Mouse (Mus musculus): Measurements from ENCODE around the gene Atf7. TPM values are rescaled to one million over a fixed set of nuclear protein-coding genes. Genes with fewer than 3 reads are reported as not detected.
A peak's percentile ranks its signal among the peaks of the same experiment; 100 is the strongest.
"Not testable (repeated sequence)": the region's sequence is repeated elsewhere in the genome, so short reads cannot be mapped to it uniquely, and the experiment has no call there.

Gene Atf7
- polyA plus RNA-seq, 1 experiment from 2014 or later = 22.1 TPM

GRCm38 (mm10) chr15:102665494-102665893 lies 40.2 kb upstream of the Atf7 start:
- 38% methylated on average over 4 of the region's 4 CpGs for WGBS (ENCODE audit: insufficient replicate concordance)
- Histone ChIP-seq H3K9me3 (replicated peaks; ENCODE audit: control insufficient read depth, low read length) (no peaks in the 10 kb centered on the region), H3K36me3 (ENCODE audit: control insufficient read depth, insufficient read depth, low read length) (peaks cover 32% of the 10 kb centered on the region), H3K4me2 (no peak overlapping the region), H3K27me3 (ENCODE audit: control insufficient read depth, insufficient read depth, low read length) (no peaks in the 10 kb centered on the region), H3K4me3 (ENCODE audit: low read depth, low read length) (no peak overlapping the region), H3K4me1 (ENCODE audit: control insufficient read depth, insufficient read depth, low read length) (peaks cover 7% of the 10 kb centered on the region), H3K9ac (ENCODE audit: low read depth, low read length) (no peak overlapping the region), H3K27ac (ENCODE audit: low read depth, low read length) (no peak overlapping the region)
- 0 out of 2 replicates have a peak, but pooled peaks have one; percentile 31 for ATAC-seq (replicated peaks; ENCODE audit: insufficient number of reproducible peaks, low FRiP score, low TSS enrichment)

DNA sequence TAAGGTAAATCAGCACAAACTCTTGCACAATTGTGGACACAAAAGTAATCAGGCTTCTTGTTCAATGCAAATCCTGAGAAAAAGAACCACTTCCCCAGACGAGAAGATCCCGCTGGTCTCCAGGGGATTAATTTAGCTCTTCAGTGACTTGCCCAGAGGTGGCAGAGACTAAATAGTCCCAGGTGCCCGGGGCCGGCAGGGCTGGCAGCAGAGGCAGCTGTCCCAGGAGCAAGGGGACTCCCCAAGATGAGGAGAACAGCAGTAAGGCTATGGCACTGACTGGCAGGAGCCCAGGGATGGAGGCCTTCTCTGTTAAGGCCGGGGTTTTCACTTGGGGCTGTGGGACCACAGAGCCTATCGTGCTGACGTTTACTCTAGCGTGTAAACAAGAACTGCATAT lies 38.6 kb upstream of the Atf7 start:
- no peak overlapping the region for H3K4me2 ChIP-seq
- WGBS (ENCODE audit: insufficient replicate concordance) = 93% methylated on average over 8 of the region's 8 CpGs
- no peak overlapping the region for H3K4me3 ChIP-seq (ENCODE audit: low read depth, low read length)
- H3K36me3 ChIP-seq (ENCODE audit: control insufficient read depth, insufficient read depth, low read length) = peaks cover 33% of the 10 kb centered on the region
- H3K4me1 ChIP-seq (ENCODE audit: control insufficient read depth, insufficient read depth, low read length) = no peaks in the 10 kb centered on the region
- no peaks in the 10 kb centered on the region for H3K27me3 ChIP-seq (ENCODE audit: control insufficient read depth, insufficient read depth, low read length)
- no peak for ATAC-seq (replicated peaks; ENCODE audit: insufficient number of reproducible peaks, low FRiP score, low TSS enrichment)
- no peaks in the 10 kb centered on the region for H3K9me3 ChIP-seq (replicated peaks; ENCODE audit: control insufficient read depth, low read length)
- H3K27ac ChIP-seq (ENCODE audit: low read depth, low read length) = no peak overlapping the region
- no peak overlapping the region for H3K9ac ChIP-seq (ENCODE audit: low read depth, low read length)

- not testable (repeated sequence) for ATAC-seq (replicated peaks; ENCODE audit: insufficient number of reproducible peaks, low FRiP score, low TSS enrichment); H3K4me2 ChIP-seq; H3K4me3 ChIP-seq (ENCODE audit: low read depth, low read length); H3K4me1 ChIP-seq (ENCODE audit: control insufficient read depth, insufficient read depth, low read length); H3K9me3 ChIP-seq (replicated peaks; ENCODE audit: control insufficient read depth, low read length); H3K27ac ChIP-seq (ENCODE audit: low read depth, low read length); H3K27me3 ChIP-seq (ENCODE audit: control insufficient read depth, insufficient read depth, low read length); H3K9ac ChIP-seq (ENCODE audit: low read depth, low read length)
- peaks cover 33% of the 10 kb centered on the region for H3K36me3 ChIP-seq (ENCODE audit: control insufficient read depth, insufficient read depth, low read length)
- no CpG with 5 or more reads among the region's 2 CpGs for WGBS (ENCODE audit: insufficient replicate concordance)
Observed at GRCm38 (mm10) chr15:102662601-102663000, 37.3 kb upstream of the Atf7 start.

GRCm38 (mm10) chr15:102657926-102658381 lies 32.7 kb upstream of the Atf7 start:
- peak overlapping the region; percentile 81 for H3K27ac ChIP-seq (ENCODE audit: low read depth, low read length)
- no peaks in the 10 kb centered on the region for H3K27me3 ChIP-seq (ENCODE audit: control insufficient read depth, insufficient read depth, low read length)
- H3K4me3 ChIP-seq (ENCODE audit: low read depth, low read length) = no peak overlapping the region
- ATAC-seq (replicated peaks; ENCODE audit: insufficient number of reproducible peaks, low FRiP score, low TSS enrichment) = no peak
- H3K9me3 ChIP-seq (replicated peaks; ENCODE audit: control insufficient read depth, low read length) = no peaks in the 10 kb centered on the region
- H3K4me2 ChIP-seq = no peak overlapping the region; the same call in 1 of the 2 replicates
- peaks cover 12% of the 10 kb centered on the region for H3K4me1 ChIP-seq (ENCODE audit: control insufficient read depth, insufficient read depth, low read length)
- H3K36me3 ChIP-seq (ENCODE audit: control insufficient read depth, insufficient read depth, low read length) = peaks cover 9% of the 10 kb centered on the region; the same call in 1 of the 2 replicates
- 47% methylated on average over 3 of the region's 3 CpGs for WGBS (ENCODE audit: insufficient replicate concordance)
- 0 out of 2 replicates have a peak overlapping the region, but pooled peaks have one; percentile 22 for H3K9ac ChIP-seq (ENCODE audit: low read depth, low read length)

DNA sequence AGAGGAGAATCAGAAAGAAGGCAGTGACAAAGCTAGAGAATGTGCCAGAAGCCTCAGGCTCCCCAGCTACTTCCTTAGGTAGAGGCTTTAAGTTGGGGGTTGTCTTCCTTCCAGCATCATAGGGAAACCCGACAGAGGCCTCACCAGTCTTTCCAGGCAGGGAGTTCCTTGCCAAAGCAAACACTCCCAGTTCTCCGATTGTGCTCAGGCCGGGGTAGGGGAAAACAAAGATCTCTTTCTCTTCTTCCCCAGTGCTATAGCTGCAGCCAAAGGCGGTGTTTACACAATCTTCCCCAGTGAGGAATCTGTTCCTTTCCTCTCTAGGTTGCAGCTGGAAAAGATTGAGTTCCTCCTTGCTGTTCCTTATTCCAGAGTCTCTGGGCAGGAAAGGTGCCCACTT lies 31.4 kb upstream of the Atf7 start:
- WGBS (ENCODE audit: insufficient replicate concordance) = 35% methylated on average over 4 of the region's 4 CpGs
- Histone ChIP-seq H3K27me3 (ENCODE audit: control insufficient read depth, insufficient read depth, low read length) (no peaks in the 10 kb centered on the region), H3K9me3 (replicated peaks; ENCODE audit: control insufficient read depth, low read length) (no peaks in the 10 kb centered on the region), H3K4me3 (ENCODE audit: low read depth, low read length) (no peak overlapping the region), H3K27ac (ENCODE audit: low read depth, low read length) (peak overlapping the region; percentile 81), H3K4me2 (no peak overlapping the region), H3K36me3 (ENCODE audit: control insufficient read depth, insufficient read depth, low read length) (peaks cover 9% of the 10 kb centered on the region; the same call in 1 of the 2 replicates), H3K4me1 (ENCODE audit: control insufficient read depth, insufficient read depth, low read length) (peaks cover 12% of the 10 kb centered on the region), H3K9ac (ENCODE audit: low read depth, low read length) (no peak overlapping the region)
- peak; percentile 52; the same call in 1 of the 2 replicates for ATAC-seq (replicated peaks; ENCODE audit: insufficient number of reproducible peaks, low FRiP score, low TSS enrichment)

DNA sequence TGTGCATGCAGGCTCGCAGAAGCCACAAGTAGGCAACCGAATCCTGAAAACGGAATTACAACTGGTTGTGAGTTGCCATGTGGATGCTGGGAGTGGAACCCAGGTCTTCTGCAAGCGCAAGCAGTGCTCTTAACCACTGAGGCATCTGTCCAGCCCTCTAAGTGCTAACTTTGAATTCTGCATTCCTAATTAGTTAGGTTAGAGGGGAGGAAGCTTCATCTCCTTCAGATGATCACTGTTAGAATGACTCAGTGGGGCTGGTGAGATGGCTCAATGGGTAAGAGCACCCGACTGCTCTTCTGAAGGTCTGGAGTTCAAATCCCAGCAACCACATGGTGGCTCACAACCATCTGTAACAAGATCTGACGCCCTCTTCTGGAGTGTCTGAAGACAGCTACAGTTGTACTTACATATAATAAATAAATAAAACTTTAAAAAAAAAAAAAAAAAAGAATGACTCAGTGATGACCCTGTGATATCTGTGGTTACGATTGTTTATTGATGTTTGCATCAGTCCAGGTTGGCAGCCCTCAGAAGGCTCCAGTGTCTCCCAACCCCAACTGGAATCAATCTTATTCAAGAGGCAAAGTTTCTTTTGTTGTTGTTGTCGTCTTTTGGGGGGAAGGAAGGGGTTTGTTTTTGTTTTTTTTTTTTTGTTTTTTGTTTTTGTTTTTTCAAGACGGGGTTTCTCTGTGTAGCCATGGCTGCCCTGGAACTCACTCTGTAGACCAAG lies 26.8 kb upstream of the Atf7 start:
- H3K27ac ChIP-seq (ENCODE audit: low read depth, low read length); H3K4me2 ChIP-seq; H3K9ac ChIP-seq (ENCODE audit: low read depth, low read length); H3K36me3 ChIP-seq (ENCODE audit: control insufficient read depth, insufficient read depth, low read length); H3K27me3 ChIP-seq (ENCODE audit: control insufficient read depth, insufficient read depth, low read length); H3K4me1 ChIP-seq (ENCODE audit: control insufficient read depth, insufficient read depth, low read length); ATAC-seq (replicated peaks; ENCODE audit: insufficient number of reproducible peaks, low FRiP score, low TSS enrichment); H3K9me3 ChIP-seq (replicated peaks; ENCODE audit: control insufficient read depth, low read length); H3K4me3 ChIP-seq (ENCODE audit: low read depth, low read length): not testable (repeated sequence)
- WGBS (ENCODE audit: insufficient replicate concordance) = 77% methylated on average over 8 of the region's 9 CpGs

- Histone ChIP-seq H3K9ac (ENCODE audit: low read depth, low read length) (no peak overlapping the region), H3K4me2 (no peak overlapping the region), H3K27me3 (ENCODE audit: control insufficient read depth, insufficient read depth, low read length) (no peaks in the 10 kb centered on the region), H3K9me3 (replicated peaks; ENCODE audit: control insufficient read depth, low read length) (no peaks in the 10 kb centered on the region), H3K36me3 (ENCODE audit: control insufficient read depth, insufficient read depth, low read length) (no peaks in the 10 kb centered on the region), H3K4me3 (ENCODE audit: low read depth, low read length) (no peak overlapping the region), H3K4me1 (ENCODE audit: control insufficient read depth, insufficient read depth, low read length) (no peaks in the 10 kb centered on the region; the same call in 1 of the 2 replicates), H3K27ac (ENCODE audit: low read depth, low read length) (no peak overlapping the region)
- 77% methylated on average over 3 of the region's 3 CpGs for WGBS (ENCODE audit: insufficient replicate concordance)
- ATAC-seq (replicated peaks; ENCODE audit: insufficient number of reproducible peaks, low FRiP score, low TSS enrichment) = no peak
Observed at GRCm38 (mm10) chr15:102651107-102651506, 25.8 kb upstream of the Atf7 start.

DNA sequence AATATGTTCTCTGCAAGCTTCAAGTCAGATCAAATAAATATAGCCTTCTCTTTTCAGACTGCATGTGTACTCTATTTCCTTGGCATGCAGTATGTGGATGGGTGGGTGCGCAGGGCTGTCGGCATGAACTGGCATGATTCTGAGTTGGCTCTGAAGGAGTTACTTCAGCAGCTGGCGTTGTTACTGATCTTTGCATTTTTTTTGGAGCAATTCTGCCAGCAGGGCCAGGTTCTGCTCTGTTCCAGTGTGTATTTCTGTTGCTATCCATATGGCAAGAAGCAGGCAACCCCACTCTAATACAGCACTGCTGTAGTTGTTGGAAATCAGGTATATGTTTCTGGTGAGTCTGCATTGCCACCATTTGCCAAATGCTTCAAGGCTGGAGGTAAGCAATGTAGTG lies 10.6 kb upstream of the Atf7 start:
- no peak for ATAC-seq (replicated peaks; ENCODE audit: insufficient number of reproducible peaks, low FRiP score, low TSS enrichment)
- 80% methylated on average over 3 of the region's 3 CpGs for WGBS (ENCODE audit: insufficient replicate concordance)

GRCm38 (mm10) chr15:102634684-102635083 lies 9.4 kb upstream of the Atf7 start:
- WGBS (ENCODE audit: insufficient replicate concordance) = 89% methylated on average over 8 of the region's 8 CpGs

More for the DNA sequence above, 10.6 kb upstream of the Atf7 start:
- H3K9ac ChIP-seq (ENCODE audit: low read depth, low read length) = no peak overlapping the region
- H3K27ac ChIP-seq (ENCODE audit: low read depth, low read length) = no peak overlapping the region
- H3K4me2 ChIP-seq = no peak overlapping the region
- H3K4me3 ChIP-seq (ENCODE audit: low read depth, low read length) = no peak overlapping the region
- no peaks in the 10 kb centered on the region for H3K9me3 ChIP-seq (replicated peaks; ENCODE audit: control insufficient read depth, low read length)
- H3K4me1 ChIP-seq (ENCODE audit: control insufficient read depth, insufficient read depth, low read length) = no peaks in the 10 kb centered on the region
- H3K27me3 ChIP-seq (ENCODE audit: control insufficient read depth, insufficient read depth, low read length) = no peaks in the 10 kb centered on the region
- H3K36me3 ChIP-seq (ENCODE audit: control insufficient read depth, insufficient read depth, low read length) = no peaks in the 10 kb centered on the region

More at GRCm38 (mm10) chr15:102634684-102635083, 9.4 kb upstream of the Atf7 start:
- no peak for ATAC-seq (replicated peaks; ENCODE audit: insufficient number of reproducible peaks, low FRiP score, low TSS enrichment)
- Histone ChIP-seq H3K36me3 (ENCODE audit: control insufficient read depth, insufficient read depth, low read length) (no peaks in the 10 kb centered on the region), H3K4me3 (ENCODE audit: low read depth, low read length) (no peak overlapping the region), H3K4me1 (ENCODE audit: control insufficient read depth, insufficient read depth, low read length) (no peaks in the 10 kb centered on the region), H3K27me3 (ENCODE audit: control insufficient read depth, insufficient read depth, low read length) (no peaks in the 10 kb centered on the region), H3K27ac (ENCODE audit: low read depth, low read length) (no peak overlapping the region), H3K9ac (ENCODE audit: low read depth, low read length) (no peak overlapping the region), H3K4me2 (no peak overlapping the region), H3K9me3 (replicated peaks; ENCODE audit: control insufficient read depth, low read length) (no peaks in the 10 kb centered on the region)
